Mouse (Mus musculus) retina, postnatal 7 days (tissue): Measurements from ENCODE around the gene Ak1.

ENCODE experiments used
- DNase-seq: peaks from one replicate; pipeline ENCODE4 v3.0.0-alpha.2; 2012; ENCODE audit warnings: low read depth, low spot score

Ak1 gene

DNA sequence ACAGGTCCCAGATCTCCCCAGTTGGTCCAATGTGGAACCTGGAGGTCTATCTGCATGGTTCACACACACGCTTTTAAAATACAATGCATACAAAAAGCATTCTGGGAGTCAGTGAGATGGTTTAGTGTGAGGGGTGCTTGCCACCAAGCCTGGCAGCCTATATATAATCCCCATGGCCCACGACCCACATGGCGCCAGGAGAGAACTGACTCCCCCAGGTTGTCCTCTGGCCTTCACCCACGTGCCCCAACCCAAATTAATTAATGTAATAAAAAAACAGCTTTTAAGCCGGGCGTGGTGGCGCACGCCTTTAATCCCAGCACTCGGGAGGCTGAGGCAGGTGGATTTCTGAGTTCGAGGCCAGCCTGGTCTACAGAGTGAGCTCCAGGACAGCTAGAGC, 62.1 kb downstream of the Ak1 start:
- no peak for DNase-seq
